Mouse (Mus musculus) central nervous system, embryonic 14 days (tissue): Measurements from ENCODE around the gene Tmem165. TPM values are rescaled to one million over a fixed set of nuclear protein-coding genes. Genes with fewer than 3 reads are reported as not detected.

ENCODE experiments used
- polyA plus RNA-seq: library from polyadenylated mRNA; depleted of rRNA; stranded (reverse); fragments of >200 nt; gene quantifications from 2 replicates; pipeline ENCODE4 v1.2.3, GENCODE M21; 2012; rRNA removed

Gene Tmem165
- 75.7 and 80.9 TPM in 2 replicates for polyA plus RNA-seq

DNA sequence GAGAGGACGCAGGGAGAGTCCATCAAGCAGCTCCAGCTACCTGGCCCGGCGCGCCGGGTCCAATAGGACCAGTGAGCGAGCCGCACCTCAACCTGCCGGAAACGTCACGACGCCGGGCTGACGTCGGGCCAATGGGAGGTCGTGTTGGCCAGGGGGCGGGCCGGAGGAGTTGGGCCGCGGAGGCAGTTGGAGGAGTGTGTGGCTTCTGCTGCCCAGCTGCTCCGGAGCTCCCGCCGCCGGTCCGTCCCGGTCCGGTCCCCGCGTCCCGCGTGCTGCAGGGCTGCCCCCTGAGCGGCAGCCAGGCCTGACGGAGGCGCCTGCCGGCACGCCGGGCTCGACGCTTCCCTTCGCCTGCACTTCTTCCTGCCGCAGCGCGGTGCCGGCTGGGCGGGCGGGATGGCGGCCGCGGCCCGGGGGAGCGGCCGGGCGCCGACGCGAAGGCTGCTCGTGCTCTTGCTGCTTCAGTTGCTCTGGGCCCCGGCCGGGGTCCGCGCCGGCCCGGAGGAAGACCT, at the start of gene Tmem165:
TSS of gene Tmem165 (plus strand) at position 131 of the 512 bp plus-strand sequence.

DNA sequence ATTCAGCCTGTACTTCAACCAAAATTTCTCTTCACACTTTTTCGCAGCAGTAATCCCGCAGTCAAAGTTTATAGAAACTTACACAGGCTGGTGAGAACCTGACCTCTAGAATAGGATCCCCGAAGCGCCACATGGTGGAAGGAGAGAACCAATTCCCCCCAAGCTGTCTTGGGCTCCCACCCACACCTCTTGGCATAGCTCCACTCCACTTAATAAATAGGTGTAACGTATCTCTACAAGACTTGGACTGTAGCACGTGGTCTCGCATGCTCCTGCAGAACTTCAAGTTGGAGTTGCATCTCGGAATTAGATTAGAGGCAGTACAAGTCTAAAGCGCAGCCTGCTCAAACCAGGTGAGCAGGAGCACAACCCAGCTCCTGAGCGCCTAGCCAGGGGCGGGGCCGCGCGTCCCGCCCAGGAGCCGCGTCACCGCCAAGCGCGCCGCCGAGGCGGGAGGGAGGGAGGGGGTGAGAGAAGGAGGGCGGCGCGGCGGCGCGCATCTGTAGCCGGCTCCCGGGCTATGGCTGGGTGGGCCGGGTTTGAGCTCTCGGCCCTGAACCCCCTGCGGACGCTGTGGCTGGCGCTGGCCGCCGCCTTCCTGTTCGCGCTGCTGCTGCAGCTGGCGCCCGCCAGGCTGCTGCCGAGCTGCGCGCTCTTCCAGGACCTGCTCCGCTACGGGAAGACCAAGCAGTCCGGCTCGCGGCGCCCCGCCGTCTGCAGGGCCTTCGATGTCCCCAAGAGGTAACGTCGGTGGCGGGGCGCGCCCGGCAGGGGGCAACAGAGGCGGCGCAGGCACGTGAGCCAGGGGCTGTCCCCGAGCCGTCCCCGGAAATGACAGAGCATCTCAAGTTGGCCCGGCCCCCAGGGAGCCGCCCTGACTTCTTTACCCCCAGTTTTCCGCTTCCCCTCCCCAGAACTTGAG, 43.6 kb upstream of the Tmem165 start, which contains the start of gene Srd5a3:
TSS of gene Srd5a3 (plus strand) at position 464 of the 922 bp plus-strand sequence.

Other genes starting within 250 kb of the Tmem165 start
- gene Kdr, start 205.4 kb upstream of the Tmem165 start, polyA plus RNA-seq = 19.7 and 19.9 TPM in 2 replicates
- 14.3 and 16.0 TPM in 2 replicates for gene Srd5a3, start 43.6 kb upstream of the Tmem165 start, polyA plus RNA-seq
- 12.6 and 13.0 TPM in 2 replicates for gene Clock, start 120.9 kb downstream of the Tmem165 start, polyA plus RNA-seq
- gene Pdcl2, start 147.3 kb downstream of the Tmem165 start, polyA plus RNA-seq = not detected in 2 replicates
- gene Nmu, start 179.9 kb downstream of the Tmem165 start, polyA plus RNA-seq = 0.14 and 0.15 TPM in 2 replicates